21 mouse cellular contexts compared by ENCODE assay signal in genomic region chr11:111715401-111715800, GRCm38 (mm10).
DNase-seq lines count a peak whose midpoint lies in the region; TF ChIP-seq lines count a peak whose summit lies in the region.
"Had no signal": no experiment of that assay in that cellular context is flagged by ENCODE, and none has a peak within 500 bp of the region (broad histone marks: within the 10 kb centered on the region; RNA-seq: fewer than 3 reads in every experiment).

No protein-coding gene starts in this region.

- H3K4me3 ChIP-seq in limb, embryonic 10.5 days: no peak overlapping the region
- H3K4me3 ChIP-seq: embryonic facial prominence, embryonic 13.5 days; embryonic facial prominence, embryonic 15.5 days; erythroblast, embryonic 14.5 days; forebrain, embryonic 10.5 days; forebrain, embryonic 12.5 days had no signal

- no peaks in the 10 kb centered on the region for H3K36me3 ChIP-seq in limb, embryonic 10.5 days
- H3K36me3 ChIP-seq: embryonic facial prominence, embryonic 13.5 days; embryonic facial prominence, embryonic 15.5 days; forebrain, embryonic 10.5 days; forebrain, embryonic 12.5 days had no signal

- no peaks in the 10 kb centered on the region for H3K27me3 ChIP-seq in limb, embryonic 10.5 days (ENCODE audit: low read depth, poor library complexity, severe bottlenecking)
- H3K27me3 ChIP-seq: embryonic facial prominence, embryonic 13.5 days; embryonic facial prominence, embryonic 15.5 days; forebrain, embryonic 12.5 days had no signal

- peaks cover 19% of the 10 kb centered on the region; the same call in 1 of the 2 replicates for H3K4me1 ChIP-seq in limb, embryonic 10.5 days
- H3K4me1 ChIP-seq: embryonic facial prominence, embryonic 13.5 days; embryonic facial prominence, embryonic 15.5 days; forebrain, embryonic 12.5 days had no signal

- H3K9me3 ChIP-seq in limb, embryonic 10.5 days (replicated peaks): no peaks in the 10 kb centered on the region
- H3K9me3 ChIP-seq: embryonic facial prominence, embryonic 13.5 days; embryonic facial prominence, embryonic 15.5 days; forebrain, embryonic 10.5 days; forebrain, embryonic 12.5 days had no signal

- DNase-seq in brain, embryonic 14.5 days (ENCODE audit: low read depth): peak; percentile 14
- peak; percentile 64 for DNase-seq in forelimb bud, embryonic 11.5 days (ENCODE audit: low read depth, low spot score)
- DNase-seq in limb, embryonic 10.5 days (ENCODE audit: low spot score): no peak
- no peak for DNase-seq in left cerebral cortex, postnatal 36 days (ENCODE audit: low spot score in 2 of 2)
- no peak for DNase-seq in gastrocnemius, postnatal 25 days
- DNase-seq in thymus, adult 18-20 months: no peak
- DNase-seq: adrenal gland, adult 2 months; adrenal gland, postnatal 10 days; adrenal gland, postnatal 25 days; cerebellum, adult 11 months; cerebellum, adult 18-20 months; cerebellum, adult 8-10 months; cerebellum, adult 9-11 months; cerebellum, postnatal 14 days; cerebellum, postnatal 36 days; embryo, embryonic 11 days had no signal

- intact Hi-C loops in left cerebral cortex, postnatal 36 days (cut with DNase I): no loop called here

- peak overlapping the region; percentile 42; the same call in 1 of the 2 replicates for H3K27ac ChIP-seq in limb, embryonic 10.5 days
- H3K27ac ChIP-seq: embryonic facial prominence, embryonic 13.5 days; embryonic facial prominence, embryonic 15.5 days; forebrain, embryonic 10.5 days; forebrain, embryonic 12.5 days had no signal

- no peak for TF ChIP-seq POLR2A in brain, embryonic 14.5 days (IDR thresholded peaks at IDR 0.05; ENCODE audit: borderline replicate concordance, extremely low read depth, insufficient read depth, insufficient read length, poor library complexity, severe bottlenecking)

- no peak for TF ChIP-seq CTCF in brain, embryonic 14.5 days (IDR thresholded peaks at IDR 0.05; ENCODE audit: borderline replicate concordance, extremely low read depth, insufficient read depth, insufficient read length)

- WGBS in limb, embryonic 10.5 days: 62% methylated on average over 5 of the region's 5 CpGs

Comparison
In these comparisons a context has a peak if more than half of its experiments do, and no peak if none do; other contexts are left out.
1. DNase-seq: peak in brain, embryonic 14.5 days (single experiment) and forelimb bud, embryonic 11.5 days (single experiment); none in limb, embryonic 10.5 days (single experiment), left cerebral cortex, postnatal 36 days (0 of 2), gastrocnemius, postnatal 25 days (single experiment) and thymus, adult 18-20 months (0 of 2).